Mouse (Mus musculus) intestine, postnatal 0 days (tissue): Measurements from ENCODE around the gene Flrt3. TPM values are rescaled to one million over a fixed set of nuclear protein-coding genes. Genes with fewer than 3 reads are reported as not detected.
A peak's percentile ranks its signal among the peaks of the same experiment; 100 is the strongest.

Source experiments
- ATAC-seq: fragments of 200-750 bp; cut with Nextera tagmentation; 2 replicates; pipeline ENCODE4 v1.8.0; 2017; ENCODE audit warnings: mild to moderate bottlenecking, moderate TSS enrichment, moderate library complexity
- H3K27ac ChIP-seq: fragments of 300-500 bp; sonication (generic); 2 replicates; pipeline ENCODE4 v1.5.1; 2014; ENCODE audit warnings: mild to moderate bottlenecking, low read depth, low read length, moderate library complexity
- H3K27me3 ChIP-seq: fragments of 300-500 bp; sonication (generic); replicated peaks from 2 replicates; pipeline ENCODE4 v1.6.1; 2014; ENCODE audit warnings: low read length, mixed read lengths; ENCODE audit not compliant: control insufficient read depth, insufficient read depth
- H3K36me3 ChIP-seq: fragments of 300-500 bp; sonication (generic); 2 replicates; pipeline ENCODE4 v1.6.1; 2014; ENCODE audit warnings: mild to moderate bottlenecking, moderate library complexity; ENCODE audit not compliant: control insufficient read depth, insufficient read depth
- H3K4me1 ChIP-seq: fragments of 300-500 bp; sonication (generic); replicated peaks from 2 replicates; pipeline ENCODE4 v1.6.1; 2014; ENCODE audit warnings: antibody characterized with exemption, low read length, mixed read lengths; ENCODE audit not compliant: control insufficient read depth, insufficient read depth
- H3K4me2 ChIP-seq: fragments of 300-500 bp; sonication (generic); replicated peaks from 2 replicates; pipeline ENCODE4 v1.6.1; 2014; ENCODE audit warnings: low read depth, mild to moderate bottlenecking, moderate library complexity
- H3K4me3 ChIP-seq: fragments of 300-500 bp; sonication (generic); 2 replicates; pipeline ENCODE4 v1.5.1; 2014; ENCODE audit warnings: low read depth, low read length
- H3K9ac ChIP-seq: fragments of 300-500 bp; sonication (generic); 2 replicates; pipeline ENCODE4 v1.6.1; 2014; ENCODE audit warnings: mild to moderate bottlenecking, low read depth, low read length
- H3K9me3 ChIP-seq: fragments of 300-500 bp; sonication (generic); 2 replicates; pipeline ENCODE4 v1.6.1; 2016; ENCODE audit warnings: mixed run types; ENCODE audit not compliant: control insufficient read depth
- CTCF ChIP-seq: sonication (generic); IDR thresholded peaks from 2 replicates; pipeline ENCODE4 v1.5.1; 2016; ENCODE audit warnings: low read depth, mild to moderate bottlenecking, control low read depth, antibody characterized with exemption, moderate library complexity
- WGBS: fragments of 180-500 bp; shearing (Covaris S2); extraction: QIAGEN DNeasy Blood & Tissue Kit; methylation state at CpG from one replicate; pipeline ENCODE4 v1.1.7; 2014; 5-methylcytosine and 5-hydroxymethylcytosine counted together
- polyA plus RNA-seq: library from polyadenylated mRNA; unstranded; fragments of >200 nt; fragmentation: Nextera tagmentation; extraction: Ambion mirVana; gene quantifications from 2 replicates; pipeline ENCODE4 v1.2.1, GENCODE M21; 2015

The Flrt3 gene
- polyA plus RNA-seq, 1 experiment from 2014 or later, result 18.5 TPM

DNA sequence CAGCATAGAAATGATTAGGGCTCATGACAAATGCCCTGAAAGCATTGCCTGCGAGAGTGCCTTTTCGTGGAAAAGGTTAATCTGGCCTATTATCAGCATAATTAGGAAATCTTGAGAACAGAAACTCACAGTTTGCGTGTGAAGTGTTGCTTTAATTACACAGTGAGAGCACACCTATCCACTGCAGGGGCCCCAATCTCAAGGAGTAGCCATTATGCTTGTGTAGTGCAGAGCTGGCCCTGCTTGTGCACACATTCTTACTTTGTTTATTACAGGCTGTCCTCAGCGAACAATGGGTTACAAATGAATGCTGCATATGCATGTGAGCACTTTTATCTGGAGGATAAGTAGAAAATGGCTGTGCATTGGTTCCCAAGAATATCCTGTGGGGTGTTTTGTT, 32.1 kb upstream of the Flrt3 start:
- no peak overlapping the region for H3K4me2 ChIP-seq
- TF ChIP-seq CTCF, result no peak
- H3K9ac ChIP-seq, result no peak overlapping the region
- H3K4me1 ChIP-seq, result no peaks in the 10 kb centered on the region
- no peaks in the 10 kb centered on the region for H3K36me3 ChIP-seq
- H3K27ac ChIP-seq, result no peak overlapping the region
- H3K4me3 ChIP-seq, result no peak overlapping the region
- no peak for ATAC-seq
- 46% methylated on average over 4 of the region's 4 CpGs for WGBS
- H3K27me3 ChIP-seq, result no peaks in the 10 kb centered on the region
- no peaks in the 10 kb centered on the region for H3K9me3 ChIP-seq

DNA sequence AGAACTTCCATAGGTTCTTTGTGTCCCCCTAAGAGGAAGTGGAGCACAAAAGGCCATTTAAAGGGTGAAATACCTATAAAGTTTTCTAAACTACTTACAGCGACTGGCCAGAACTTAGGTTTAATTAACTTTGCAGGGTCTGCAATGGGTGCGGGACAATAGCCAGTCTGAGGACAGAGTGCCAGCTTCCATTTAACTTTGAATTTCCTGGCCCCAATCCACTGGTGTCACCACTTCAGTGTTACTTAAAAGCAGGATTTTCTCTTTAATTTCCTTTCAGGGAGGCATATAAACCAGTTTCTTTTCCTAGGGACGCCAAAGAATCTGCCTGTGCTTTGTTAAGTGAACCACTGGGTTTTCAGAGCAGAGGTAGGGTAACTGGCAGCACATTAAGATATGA, 27.3 kb upstream of the Flrt3 start:
- no peak for TF ChIP-seq CTCF
- H3K4me3 ChIP-seq, result no peak overlapping the region
- H3K4me1 ChIP-seq, result no peaks in the 10 kb centered on the region
- no peaks in the 10 kb centered on the region for H3K27me3 ChIP-seq
- H3K36me3 ChIP-seq, result no peaks in the 10 kb centered on the region
- H3K9ac ChIP-seq, result no peak overlapping the region
- H3K27ac ChIP-seq, result no peak overlapping the region
- WGBS, result 71% methylated on average over 3 of the region's 3 CpGs
- no peaks in the 10 kb centered on the region for H3K9me3 ChIP-seq
- no peak for ATAC-seq
- H3K4me2 ChIP-seq, result no peak overlapping the region

DNA sequence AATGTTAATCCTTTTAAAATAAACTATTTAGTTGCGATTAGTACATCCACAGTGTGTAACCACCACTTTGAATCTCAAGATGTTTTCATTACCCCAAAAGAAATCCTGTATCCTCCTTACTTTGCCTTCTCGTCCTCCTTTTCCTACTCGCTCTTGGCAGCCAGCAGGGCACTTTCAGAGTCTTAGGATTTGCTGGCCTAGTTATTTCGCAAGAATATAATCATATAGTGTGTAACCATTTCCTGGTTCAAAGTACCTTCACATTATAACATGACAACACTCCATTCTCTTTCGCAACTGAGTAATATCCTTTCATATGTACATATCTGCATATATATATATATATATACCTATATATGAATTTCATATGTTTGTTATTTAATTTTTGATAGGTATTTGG, 22.6 kb upstream of the Flrt3 start:
- peak; percentile 98 for ATAC-seq
- Histone ChIP-seq H3K4me3 (no peak overlapping the region), H3K27ac (peak overlapping the region; percentile 79), H3K4me1 (no peaks in the 10 kb centered on the region), H3K9me3 (no peaks in the 10 kb centered on the region), H3K4me2 (no peak overlapping the region), H3K9ac (no peak overlapping the region), H3K27me3 (no peaks in the 10 kb centered on the region), H3K36me3 (no peaks in the 10 kb centered on the region)
- WGBS, result 42% methylated on average over 5 of the region's 5 CpGs
- TF ChIP-seq CTCF, result peak; percentile 16; the same call in 1 of the 2 replicates

DNA sequence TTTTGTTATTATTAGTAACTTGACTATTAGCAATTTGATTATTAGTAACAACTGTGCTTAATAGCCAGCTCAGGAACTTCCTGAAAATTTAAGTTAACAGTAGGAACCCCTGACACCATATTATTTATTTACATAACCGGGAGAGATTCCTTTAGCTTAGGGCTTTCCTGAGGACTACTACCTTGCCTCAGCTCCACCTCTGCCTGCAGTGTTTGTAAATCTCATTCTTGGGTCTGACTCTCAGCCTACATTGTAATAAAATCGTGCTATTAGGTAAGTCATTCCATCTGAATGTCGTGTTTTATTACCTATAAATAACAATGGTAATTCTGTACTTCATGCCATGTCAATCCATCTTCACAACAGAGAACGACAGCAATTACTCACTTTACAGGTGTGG, 21.2 kb upstream of the Flrt3 start:
- Histone ChIP-seq H3K27ac (no peak overlapping the region), H3K9me3 (no peaks in the 10 kb centered on the region), H3K36me3 (no peaks in the 10 kb centered on the region), H3K4me3 (no peak overlapping the region), H3K4me2 (no peak overlapping the region), H3K9ac (no peak overlapping the region), H3K4me1 (no peaks in the 10 kb centered on the region), H3K27me3 (no peaks in the 10 kb centered on the region)
- peak; percentile 54 for ATAC-seq
- 23% methylated on average over 4 of the region's 4 CpGs for WGBS
- no peak for TF ChIP-seq CTCF

DNA sequence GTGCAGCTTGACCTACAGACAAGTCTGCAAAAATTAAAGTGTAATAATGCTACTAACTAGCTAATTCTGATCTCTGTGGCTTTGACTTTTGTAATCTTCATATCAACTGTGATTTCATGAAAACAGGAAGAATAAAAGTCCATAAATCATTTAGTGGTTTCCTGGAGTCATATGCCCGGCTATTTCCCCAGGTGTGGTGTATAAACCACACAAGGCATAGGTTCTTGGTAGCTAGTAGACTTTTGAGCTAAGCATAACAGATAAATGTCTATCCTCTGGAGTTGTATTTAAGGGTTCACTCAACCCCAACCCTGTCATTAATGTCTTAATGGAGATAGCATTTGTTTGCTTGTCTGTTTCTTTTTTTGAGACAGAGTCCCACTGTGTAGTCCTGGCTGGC, 20.1 kb upstream of the Flrt3 start:
- Histone ChIP-seq H3K27me3 (no peaks in the 10 kb centered on the region), H3K4me2 (no peak overlapping the region), H3K9me3 (no peaks in the 10 kb centered on the region), H3K4me3 (no peak overlapping the region), H3K27ac (no peak overlapping the region), H3K36me3 (no peaks in the 10 kb centered on the region), H3K9ac (no peak overlapping the region), H3K4me1 (no peaks in the 10 kb centered on the region)
- TF ChIP-seq CTCF, result no peak
- 50% methylated on average over 1 of the region's 1 CpGs for WGBS
- no peak for ATAC-seq

DNA sequence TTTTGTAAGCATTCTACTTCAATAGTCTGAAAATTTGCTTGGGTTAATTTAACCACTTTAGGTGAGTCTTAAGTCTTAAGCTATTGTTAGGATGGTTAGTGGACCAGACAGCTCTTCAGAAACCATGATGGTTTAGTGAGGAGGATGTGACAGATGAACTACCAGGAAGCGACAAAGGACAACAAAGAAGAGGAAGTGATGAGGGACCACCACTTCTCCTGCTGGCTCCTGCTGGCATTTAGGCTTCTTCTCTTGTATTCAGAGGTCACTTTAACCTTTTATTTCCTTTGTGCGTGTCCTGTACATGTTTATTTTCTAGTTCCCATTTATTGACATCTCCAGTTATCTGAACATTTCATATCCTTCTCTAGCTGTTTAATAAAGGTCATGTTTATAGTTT, 19.6 kb upstream of the Flrt3 start:
- H3K4me2 ChIP-seq, result no peak overlapping the region
- H3K9ac ChIP-seq, result no peak overlapping the region
- H3K9me3 ChIP-seq, result no peaks in the 10 kb centered on the region
- no peaks in the 10 kb centered on the region for H3K27me3 ChIP-seq
- H3K36me3 ChIP-seq, result no peaks in the 10 kb centered on the region
- no peaks in the 10 kb centered on the region for H3K4me1 ChIP-seq
- whole genome bisulfite sequencing, result 88% methylated on average over 2 of the region's 2 CpGs
- no peak overlapping the region for H3K27ac ChIP-seq
- TF ChIP-seq CTCF, result no peak
- ATAC-seq, result no peak
- H3K4me3 ChIP-seq, result no peak overlapping the region

DNA sequence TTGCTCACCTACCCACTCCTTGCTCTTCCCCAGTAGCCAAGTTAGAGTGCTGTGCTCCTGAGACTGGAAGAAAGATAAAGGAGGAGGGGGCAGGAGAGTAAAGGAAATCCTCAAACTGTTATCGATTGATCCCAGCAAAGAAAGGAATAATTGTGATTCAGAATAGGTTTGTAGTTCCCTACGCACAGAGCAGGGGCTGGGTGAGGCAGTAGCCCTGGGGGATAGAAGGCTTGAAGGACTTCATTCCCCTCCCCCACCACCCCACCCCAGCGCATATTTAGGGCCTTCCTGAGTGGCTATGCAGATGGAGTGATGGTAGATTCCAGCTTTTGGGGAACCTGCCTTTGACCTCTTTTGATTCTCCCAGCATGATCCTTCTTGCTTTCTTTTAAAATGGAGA, 5.5 kb upstream of the Flrt3 start:
- ATAC-seq, result no peak

More for the DNA sequence above, 5.5 kb upstream of the Flrt3 start:
- H3K36me3 ChIP-seq, result no peaks in the 10 kb centered on the region
- H3K4me1 ChIP-seq, result no peaks in the 10 kb centered on the region
- no peak overlapping the region for H3K4me3 ChIP-seq
- no peak for TF ChIP-seq CTCF
- no peak overlapping the region for H3K27ac ChIP-seq
- no peaks in the 10 kb centered on the region for H3K9me3 ChIP-seq
- WGBS, result 60% methylated on average over 3 of the region's 3 CpGs
- no peak overlapping the region for H3K4me2 ChIP-seq
- H3K9ac ChIP-seq, result no peak overlapping the region
- H3K27me3 ChIP-seq, result no peaks in the 10 kb centered on the region
